Mouse (Mus musculus): ENCODE measurements around the gene Runx1. TPM values are rescaled to one million over a fixed set of nuclear protein-coding genes. Genes with fewer than 3 reads are reported as not detected.

The Runx1 gene
- polyA plus RNA-seq, 1 experiment from 2014 or later: 9.1 TPM

- Histone ChIP-seq H3K4me3 (ENCODE audit: low read depth, low read length) (no peak overlapping the region), H3K4me2 (replicated peaks; ENCODE audit: low read depth, low read length) (no peak overlapping the region), H3K9ac (replicated peaks; ENCODE audit: low read depth) (no peak overlapping the region), H3K27me3 (replicated peaks; ENCODE audit: insufficient read depth, low read length) (no peaks in the 10 kb centered on the region), H3K27ac (ENCODE audit: low read length) (no peak overlapping the region), H3K4me1 (ENCODE audit: insufficient read depth, low read depth, low read length) (0 out of 2 replicates have a peak, but pooled peaks cover 4% of the 10 kb centered on the region), H3K36me3 (ENCODE audit: insufficient read depth, low read length) (no peaks in the 10 kb centered on the region), H3K9me3 (ENCODE audit: low read length) (no peaks in the 10 kb centered on the region)
- DNase-seq (ENCODE audit: low spot score): no peak
- no peak for ATAC-seq
- 86% methylated on average over 8 of the region's 8 CpGs for WGBS
- TF ChIP-seq EP300 (IDR thresholded peaks at IDR 0.05): no peak
- TF ChIP-seq CTCF (IDR thresholded peaks at IDR 0.05): no peak
Observed at GRCm38 (mm10) chr16:92741342-92741741, 84.6 kb downstream of the Runx1 start.

DNA sequence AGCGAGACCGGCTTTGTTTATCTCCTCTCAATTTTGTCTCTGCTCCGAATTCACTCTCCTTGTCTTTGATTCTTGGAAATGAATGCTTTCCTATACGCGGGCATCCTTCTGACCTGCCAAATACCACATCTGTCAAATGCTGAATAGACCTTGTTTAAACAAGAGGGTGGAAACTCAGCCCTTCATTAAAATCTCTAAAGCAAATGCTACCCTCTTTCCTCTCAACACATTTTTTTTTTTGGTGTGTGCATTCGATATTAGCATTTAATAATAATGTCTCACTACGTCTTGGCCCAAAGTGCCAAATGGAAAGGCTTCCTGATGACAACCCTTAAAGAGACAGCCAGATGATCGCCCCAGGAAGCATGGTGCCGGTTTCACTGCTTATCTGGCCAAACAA, 85.4 kb downstream of the Runx1 start:
- 45% methylated on average over 9 of the region's 9 CpGs for whole genome bisulfite sequencing
- Histone ChIP-seq H3K27ac (ENCODE audit: low read length) (no peak overlapping the region), H3K27me3 (replicated peaks; ENCODE audit: insufficient read depth, low read length) (no peaks in the 10 kb centered on the region), H3K9me3 (ENCODE audit: low read length) (no peaks in the 10 kb centered on the region), H3K4me3 (ENCODE audit: low read depth, low read length) (no peak overlapping the region), H3K4me2 (replicated peaks; ENCODE audit: low read depth, low read length) (no peak overlapping the region), H3K4me1 (ENCODE audit: insufficient read depth, low read depth, low read length) (0 out of 2 replicates have a peak, but pooled peaks cover 4% of the 10 kb centered on the region), H3K36me3 (ENCODE audit: insufficient read depth, low read length) (no peaks in the 10 kb centered on the region), H3K9ac (replicated peaks; ENCODE audit: low read depth) (no peak overlapping the region)
- ATAC-seq (no peak), DNase-seq (ENCODE audit: low spot score) (no peak)
- TF ChIP-seq EP300 (IDR thresholded peaks at IDR 0.05) (no peak), CTCF (IDR thresholded peaks at IDR 0.05) (no peak)

DNA sequence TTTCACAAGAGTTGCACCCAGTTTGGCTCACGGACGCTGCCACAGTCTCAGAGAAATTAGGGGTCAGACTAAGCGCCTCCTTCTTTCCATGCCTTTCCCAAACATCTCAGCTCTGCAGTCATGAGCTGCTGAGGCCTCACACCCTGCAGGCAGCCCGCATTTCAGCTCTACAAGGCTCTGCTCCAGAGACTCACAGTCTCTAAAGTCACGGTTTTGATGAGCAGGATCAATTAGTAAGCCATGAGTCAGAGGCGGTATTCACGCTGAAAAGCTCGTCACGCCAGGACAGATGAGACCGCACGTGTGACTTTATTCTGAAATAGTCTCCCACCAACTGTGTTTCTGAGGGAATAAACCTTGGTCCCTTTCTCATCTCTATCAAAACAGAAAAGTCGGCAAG, 86.0 kb downstream of the Runx1 start:
- no peak for ATAC-seq
- Histone ChIP-seq H3K27ac (ENCODE audit: low read length) (no peak overlapping the region), H3K4me2 (replicated peaks; ENCODE audit: low read depth, low read length) (no peak overlapping the region), H3K4me1 (ENCODE audit: insufficient read depth, low read depth, low read length) (0 out of 2 replicates have a peak, but pooled peaks cover 4% of the 10 kb centered on the region), H3K27me3 (replicated peaks; ENCODE audit: insufficient read depth, low read length) (no peaks in the 10 kb centered on the region), H3K9ac (replicated peaks; ENCODE audit: low read depth) (no peak overlapping the region), H3K4me3 (ENCODE audit: low read depth, low read length) (no peak overlapping the region), H3K9me3 (ENCODE audit: low read length) (no peaks in the 10 kb centered on the region), H3K36me3 (ENCODE audit: insufficient read depth, low read length) (no peaks in the 10 kb centered on the region)
- no peak for TF ChIP-seq EP300 (IDR thresholded peaks at IDR 0.05)
- 61% methylated on average over 12 of the region's 12 CpGs for WGBS
- DNase-seq (ENCODE audit: low spot score): no peak

DNA sequence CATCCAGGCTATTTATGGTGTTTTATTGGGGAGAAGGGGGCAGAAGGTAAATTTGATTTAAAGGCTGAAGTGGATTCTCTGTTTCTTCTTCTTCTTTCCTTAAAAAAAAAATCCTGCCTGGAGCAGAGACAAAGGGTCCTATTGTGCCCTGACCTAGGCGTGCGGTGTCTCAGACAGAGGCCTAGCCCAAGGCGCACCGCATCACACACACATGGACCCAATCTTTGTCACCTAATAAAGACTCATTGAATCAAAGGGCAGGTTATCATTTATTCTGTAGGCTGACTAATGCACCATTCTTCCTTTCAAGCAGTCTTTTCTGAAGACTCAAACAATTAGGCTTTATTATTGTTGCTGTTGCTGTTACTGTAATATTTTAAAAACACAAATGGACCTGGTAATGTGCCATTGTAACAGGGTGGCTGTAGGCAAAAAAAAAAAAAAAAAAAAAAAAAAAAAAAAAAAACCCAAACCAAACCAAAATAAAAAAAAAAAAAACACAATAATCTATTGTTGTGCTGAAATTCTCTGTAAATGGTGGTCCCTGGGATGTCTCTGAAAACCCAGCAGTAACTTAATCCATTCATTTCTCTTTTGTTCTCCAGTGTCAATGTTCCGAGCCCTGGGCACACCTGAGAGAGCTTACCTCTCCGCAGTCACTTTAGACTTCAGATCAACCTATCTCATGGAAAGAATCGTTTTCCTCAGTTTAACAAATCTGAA, 86.7 kb downstream of the Runx1 start:
- no peaks in the 10 kb centered on the region for H3K27me3 ChIP-seq (replicated peaks; ENCODE audit: insufficient read depth, low read length)
- no peak overlapping the region for H3K27ac ChIP-seq (ENCODE audit: low read length)
- no peaks in the 10 kb centered on the region for H3K9me3 ChIP-seq (ENCODE audit: low read length)
- no peak for ATAC-seq
- 79% methylated on average over 7 of the region's 7 CpGs for WGBS
- DNase-seq (ENCODE audit: low spot score): no peak
- no peak overlapping the region for H3K4me3 ChIP-seq (ENCODE audit: low read depth, low read length)
- H3K36me3 ChIP-seq (ENCODE audit: insufficient read depth, low read length): no peaks in the 10 kb centered on the region
- H3K4me1 ChIP-seq (ENCODE audit: insufficient read depth, low read depth, low read length): no peaks in the 10 kb centered on the region
- TF ChIP-seq CTCF (IDR thresholded peaks at IDR 0.05) (no peak), EP300 (IDR thresholded peaks at IDR 0.05) (no peak)
- no peak overlapping the region for H3K4me2 ChIP-seq (replicated peaks; ENCODE audit: low read depth, low read length)
- H3K9ac ChIP-seq (replicated peaks; ENCODE audit: low read depth): no peak overlapping the region

DNA sequence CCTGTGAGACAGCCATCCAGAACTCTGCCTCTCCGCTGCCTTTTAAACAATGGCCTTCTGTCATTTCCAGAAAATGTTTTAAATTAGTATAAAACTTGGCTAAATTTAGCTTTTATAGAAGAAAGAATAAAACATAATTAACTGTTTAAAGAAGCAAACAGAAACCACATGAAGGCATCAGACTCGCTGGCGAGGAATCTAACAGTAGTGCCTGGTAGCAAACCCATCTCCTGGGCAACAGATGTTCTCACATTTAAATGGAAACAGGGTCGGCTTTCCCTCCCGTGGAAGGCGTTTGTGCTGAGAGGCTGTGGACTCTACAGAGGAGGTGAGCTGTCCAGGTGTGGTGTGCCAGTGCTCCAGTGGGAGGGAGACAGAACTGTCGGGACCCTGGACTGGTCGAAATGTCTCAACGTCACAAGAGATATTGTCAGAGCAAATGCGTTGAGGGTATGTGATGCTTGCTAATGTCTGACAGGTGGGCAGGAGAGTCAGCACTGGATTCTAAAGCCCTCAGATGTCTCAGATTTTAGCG, 87.4 kb downstream of the Runx1 start:
- Histone ChIP-seq H3K9me3 (ENCODE audit: low read length) (no peaks in the 10 kb centered on the region), H3K4me1 (ENCODE audit: insufficient read depth, low read depth, low read length) (no peaks in the 10 kb centered on the region), H3K27me3 (replicated peaks; ENCODE audit: insufficient read depth, low read length) (no peaks in the 10 kb centered on the region), H3K36me3 (ENCODE audit: insufficient read depth, low read length) (no peaks in the 10 kb centered on the region), H3K27ac (ENCODE audit: low read length) (no peak overlapping the region), H3K4me2 (replicated peaks; ENCODE audit: low read depth, low read length) (no peak overlapping the region), H3K9ac (replicated peaks; ENCODE audit: low read depth) (no peak overlapping the region), H3K4me3 (ENCODE audit: low read depth, low read length) (no peak overlapping the region)
- DNase-seq (ENCODE audit: low spot score): no peak
- TF ChIP-seq CTCF (IDR thresholded peaks at IDR 0.05): no peak
- no peak for TF ChIP-seq EP300 (IDR thresholded peaks at IDR 0.05)
- 50% methylated on average over 11 of the region's 11 CpGs for WGBS
- ATAC-seq: no peak

GRCm38 (mm10) chr16:92726870-92727269, 99.1 kb downstream of the Runx1 start:
- no peaks in the 10 kb centered on the region for H3K36me3 ChIP-seq (ENCODE audit: insufficient read depth, low read length)
- no peaks in the 10 kb centered on the region for H3K4me1 ChIP-seq (ENCODE audit: insufficient read depth, low read depth, low read length)
- ATAC-seq: no peak
- H3K4me2 ChIP-seq (replicated peaks; ENCODE audit: low read depth, low read length): no peak overlapping the region
- no peak for DNase-seq (ENCODE audit: low spot score)
- no peaks in the 10 kb centered on the region for H3K27me3 ChIP-seq (replicated peaks; ENCODE audit: insufficient read depth, low read length)
- TF ChIP-seq CTCF (IDR thresholded peaks at IDR 0.05): no peak
- no peak overlapping the region for H3K4me3 ChIP-seq (ENCODE audit: low read depth, low read length)
- H3K9ac ChIP-seq (replicated peaks; ENCODE audit: low read depth): no peak overlapping the region
- H3K9me3 ChIP-seq (ENCODE audit: low read length): no peaks in the 10 kb centered on the region
- WGBS: 87% methylated on average over 9 of the region's 9 CpGs
- no peak overlapping the region for H3K27ac ChIP-seq (ENCODE audit: low read length)
